Mouse (Mus musculus): ENCODE data around the gene Cyp4v3. TPM values are rescaled to one million over a fixed set of nuclear protein-coding genes. Genes with fewer than 3 reads are reported as not detected.

Cyp4v3 gene
- total RNA-seq (2023) = 3.8 TPM

DNA sequence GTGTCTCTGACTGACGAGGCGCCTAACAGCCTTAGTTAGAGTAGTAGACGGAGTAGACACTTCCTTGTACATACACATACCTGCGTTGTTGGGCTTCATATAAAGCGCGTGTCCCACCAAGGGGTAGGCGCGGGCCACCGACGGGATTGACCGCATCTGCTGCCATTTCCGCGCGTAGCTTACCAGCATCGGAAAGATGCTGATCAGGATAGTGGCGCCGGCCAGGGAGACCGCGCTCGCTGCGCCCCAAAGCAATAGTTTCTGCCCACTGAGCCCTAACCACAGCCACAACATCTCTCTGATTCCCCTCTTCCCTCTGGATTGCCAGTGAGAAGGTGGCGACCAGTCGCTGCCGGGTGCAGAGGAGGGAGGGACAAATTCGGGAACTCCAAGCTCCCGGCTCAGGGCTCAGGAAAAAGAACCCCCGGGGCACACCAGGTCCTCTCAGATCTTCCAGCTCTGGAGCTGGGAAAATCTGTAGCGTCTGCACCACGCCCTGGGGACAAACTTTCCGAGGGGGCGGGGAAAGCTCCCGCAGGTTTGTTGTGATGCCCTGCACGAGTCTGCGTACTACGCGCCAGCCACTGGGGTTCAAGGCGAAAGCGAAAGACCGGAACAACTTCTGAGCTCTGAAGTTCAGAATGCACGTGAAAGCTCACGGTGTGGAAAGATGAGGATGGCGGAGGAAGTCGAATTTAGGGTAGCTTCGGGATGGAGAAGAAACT lies at the start of gene Cyp4v3:
Cyp4v3 (minus strand) TSS at position 532 of the 725 bp plus-strand sequence.

DNA sequence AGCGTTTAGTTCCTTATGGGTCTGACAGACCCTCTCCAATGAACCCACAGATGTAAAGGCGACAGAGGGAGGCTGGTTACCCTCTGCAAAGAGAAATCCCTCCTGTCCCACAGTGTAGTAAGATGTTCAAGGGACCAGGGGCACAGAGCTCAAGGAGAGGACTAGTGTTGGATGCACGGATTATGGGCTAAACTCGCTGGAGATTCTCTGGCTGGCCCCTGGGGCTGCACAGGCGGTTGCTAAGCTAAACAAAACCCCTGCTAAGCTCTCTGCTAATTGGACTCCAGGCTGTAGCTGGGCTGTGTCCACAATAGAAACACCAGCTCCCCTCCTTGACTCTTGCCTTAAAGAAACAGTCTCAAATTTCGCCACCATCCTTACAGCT lies 48.9 kb upstream of the Cyp4v3 start, which contains the start of gene Fam149a:
Fam149a (minus strand) TSS at position 329 of the 385 bp plus-strand sequence.

GRCm38 (mm10) chr8:45308366-45308765 lies 24.6 kb downstream of the Cyp4v3 start, which contains the start of gene Gm45753:
TSS of gene Gm45753 (minus strand) at chr8:45308466.

DNA sequence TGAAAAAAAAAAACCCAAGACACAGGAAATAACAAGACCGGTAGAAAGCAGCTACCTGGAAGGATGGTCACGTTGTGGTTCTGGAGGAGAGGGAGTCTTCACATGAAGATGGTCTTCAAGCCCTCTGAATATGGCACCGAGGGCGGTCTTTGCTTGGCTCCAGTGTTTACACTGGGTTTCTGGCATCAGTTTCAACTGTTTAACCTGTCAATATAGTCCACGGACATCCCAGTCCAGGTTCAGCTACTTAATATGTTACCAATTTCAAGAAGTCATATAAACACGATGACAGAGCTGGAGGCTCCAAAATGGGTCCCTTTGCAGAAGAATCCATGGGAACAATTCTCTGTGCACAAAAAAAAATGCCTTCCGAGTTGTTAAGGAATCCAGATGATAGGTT lies 38.3 kb downstream of the Cyp4v3 start, which contains the start of gene Klkb1:
Klkb1 (minus strand) TSS at position 173 of the 400 bp plus-strand sequence.

GRCm38 (mm10) chr8:45261920-45262319 lies 71.1 kb downstream of the Cyp4v3 start, which contains the start of gene F11:
TSS of gene F11 (minus strand) at chr8:45262031.

Other genes with a start within 250 kb of the Cyp4v3 start
- gene F11, start 71.2 kb downstream of the Cyp4v3 start, total RNA-seq (2023) = not detected
- gene Klkb1, start 38.4 kb downstream of the Cyp4v3 start, total RNA-seq (2023) = not detected
- not detected for gene Gm45753, start 24.8 kb downstream of the Cyp4v3 start, total RNA-seq (2023)
- gene Fam149a, start 49.1 kb upstream of the Cyp4v3 start, total RNA-seq (2023) = not detected
- gene Tlr3, start 77.9 kb upstream of the Cyp4v3 start, total RNA-seq (2023) = 0.79 TPM
- 1.4 TPM for gene Sorbs2, start 174.6 kb upstream of the Cyp4v3 start, total RNA-seq (2023)